Mouse (Mus musculus): ENCODE measurements around the gene Polrmt. TPM values are rescaled to one million over a fixed set of nuclear protein-coding genes. Genes with fewer than 3 reads are reported as not detected.

Polrmt gene
- polyA plus RNA-seq, 1 experiment from 2014 or later, result 30.1 TPM

GRCm38 (mm10) chr10:79735361-79735760, 11.0 kb downstream of the Polrmt start:
- ATAC-seq, result no peak
- Histone ChIP-seq H3K27ac (no peak overlapping the region), H3K27me3 (replicated peaks) (peaks cover 15% of the 10 kb centered on the region), H3K9me3 (replicated peaks) (peaks cover 19% of the 10 kb centered on the region; the same call in 1 of the 2 replicates), H3K36me3 (peaks cover 69% of the 10 kb centered on the region), H3K4me1 (no peaks in the 10 kb centered on the region), H3K9ac (no peak overlapping the region), H3K4me2 (peak overlapping the region; percentile 28), H3K4me3 (no peak overlapping the region; the same call in 1 of the 2 replicates)
- 47% methylated on average over 52 of the region's 52 CpGs for WGBS (ENCODE audit: insufficient replicate concordance)

- WGBS (ENCODE audit: insufficient replicate concordance), result 90% methylated on average over 15 of the region's 15 CpGs
- no peak overlapping the region for H3K27ac ChIP-seq
- peaks cover 54% of the 10 kb centered on the region for H3K36me3 ChIP-seq
Observed at GRCm38 (mm10) chr10:79733847-79734246, 12.5 kb downstream of the Polrmt start.

GRCm38 (mm10) chr10:79732500-79732899, 13.9 kb downstream of the Polrmt start:
- Histone ChIP-seq H3K27me3 (replicated peaks) (peaks cover 37% of the 10 kb centered on the region), H3K4me3 (no peak overlapping the region), H3K9ac (no peak overlapping the region), H3K9me3 (replicated peaks) (peaks cover 12% of the 10 kb centered on the region; the same call in 1 of the 2 replicates), H3K4me2 (no peak overlapping the region), H3K36me3 (peaks cover 40% of the 10 kb centered on the region), H3K27ac (no peak overlapping the region), H3K4me1 (no peaks in the 10 kb centered on the region)
- no peak for ATAC-seq
- WGBS (ENCODE audit: insufficient replicate concordance), result 67% methylated on average over 1 of the region's 1 CpGs

More at GRCm38 (mm10) chr10:79733847-79734246, 12.5 kb downstream of the Polrmt start:
- no peak overlapping the region for H3K4me3 ChIP-seq
- H3K4me1 ChIP-seq, result no peaks in the 10 kb centered on the region
- peaks cover 23% of the 10 kb centered on the region for H3K27me3 ChIP-seq (replicated peaks)
- ATAC-seq, result no peak
- peaks cover 11% of the 10 kb centered on the region; the same call in 1 of the 2 replicates for H3K9me3 ChIP-seq (replicated peaks)
- no peak overlapping the region for H3K9ac ChIP-seq
- H3K4me2 ChIP-seq, result no peak overlapping the region

- WGBS (ENCODE audit: insufficient replicate concordance), result 68% methylated on average over 13 of the region's 13 CpGs
- ATAC-seq, result no peak
- Histone ChIP-seq H3K4me1 (no peaks in the 10 kb centered on the region), H3K36me3 (peaks cover 10% of the 10 kb centered on the region), H3K9me3 (replicated peaks) (0 out of 2 replicates have a peak, but pooled peaks cover 6% of the 10 kb centered on the region), H3K27me3 (replicated peaks) (peaks cover 25% of the 10 kb centered on the region), H3K27ac (no peak overlapping the region), H3K9ac (no peak overlapping the region), H3K4me2 (no peak overlapping the region), H3K4me3 (no peak overlapping the region)
Observed at GRCm38 (mm10) chr10:79729357-79729965, 16.9 kb downstream of the Polrmt start.

- Histone ChIP-seq H3K4me2 (no peak overlapping the region), H3K36me3 (peaks cover 1% of the 10 kb centered on the region), H3K4me3 (no peak overlapping the region), H3K9me3 (replicated peaks) (0 out of 2 replicates have a peak, but pooled peaks cover 6% of the 10 kb centered on the region), H3K27me3 (replicated peaks) (peaks cover 32% of the 10 kb centered on the region), H3K9ac (no peak overlapping the region), H3K4me1 (no peaks in the 10 kb centered on the region), H3K27ac (no peak overlapping the region)
- WGBS (ENCODE audit: insufficient replicate concordance), result 58% methylated on average over 28 of the region's 28 CpGs
- ATAC-seq, result no peak
Observed at GRCm38 (mm10) chr10:79728323-79729249, 17.8 kb downstream of the Polrmt start.

GRCm38 (mm10) chr10:79726090-79726489, 20.3 kb downstream of the Polrmt start:
- Histone ChIP-seq H3K9ac (no peak overlapping the region), H3K36me3 (no peaks in the 10 kb centered on the region), H3K27me3 (replicated peaks) (peaks cover 56% of the 10 kb centered on the region), H3K4me1 (no peaks in the 10 kb centered on the region), H3K9me3 (replicated peaks) (0 out of 2 replicates have a peak, but pooled peaks cover 6% of the 10 kb centered on the region), H3K4me2 (no peak overlapping the region), H3K4me3 (no peak overlapping the region), H3K27ac (no peak overlapping the region)
- 29% methylated on average over 11 of the region's 11 CpGs for WGBS (ENCODE audit: insufficient replicate concordance)
- ATAC-seq, result peak; percentile 69; the same call in 1 of the 2 replicates

- Histone ChIP-seq H3K9me3 (replicated peaks) (0 out of 2 replicates have a peak, but pooled peaks cover 6% of the 10 kb centered on the region), H3K36me3 (no peaks in the 10 kb centered on the region), H3K4me1 (no peaks in the 10 kb centered on the region), H3K9ac (no peak overlapping the region), H3K4me3 (no peak overlapping the region), H3K4me2 (no peak overlapping the region), H3K27me3 (replicated peaks) (peaks cover 71% of the 10 kb centered on the region), H3K27ac (no peak overlapping the region)
- no peak for ATAC-seq
- 62% methylated on average over 7 of the region's 7 CpGs for WGBS (ENCODE audit: insufficient replicate concordance)
Observed at GRCm38 (mm10) chr10:79723692-79724091, 22.7 kb downstream of the Polrmt start.

GRCm38 (mm10) chr10:79723047-79723446, 23.3 kb downstream of the Polrmt start:
- Histone ChIP-seq H3K27ac (no peak overlapping the region), H3K9ac (no peak overlapping the region), H3K4me1 (no peaks in the 10 kb centered on the region), H3K36me3 (no peaks in the 10 kb centered on the region), H3K4me3 (no peak overlapping the region), H3K9me3 (replicated peaks) (0 out of 2 replicates have a peak, but pooled peaks cover 6% of the 10 kb centered on the region), H3K4me2 (no peak overlapping the region), H3K27me3 (replicated peaks) (peaks cover 71% of the 10 kb centered on the region)
- no peak for ATAC-seq
- WGBS (ENCODE audit: insufficient replicate concordance), result 57% methylated on average over 6 of the region's 6 CpGs

GRCm38 (mm10) chr10:79721089-79721488, 25.3 kb downstream of the Polrmt start:
- Histone ChIP-seq H3K9me3 (replicated peaks) (no peaks in the 10 kb centered on the region), H3K4me3 (no peak overlapping the region), H3K27ac (no peak overlapping the region), H3K9ac (no peak overlapping the region), H3K4me2 (no peak overlapping the region), H3K4me1 (peaks cover 18% of the 10 kb centered on the region), H3K27me3 (replicated peaks) (peaks cover 81% of the 10 kb centered on the region), H3K36me3 (no peaks in the 10 kb centered on the region)
- WGBS (ENCODE audit: insufficient replicate concordance), result 46% methylated on average over 5 of the region's 5 CpGs
- no peak for ATAC-seq

- Histone ChIP-seq H3K9me3 (replicated peaks) (no peaks in the 10 kb centered on the region), H3K4me2 (peak overlapping the region; percentile 86), H3K27ac (no peak overlapping the region), H3K27me3 (replicated peaks) (peaks cover 92% of the 10 kb centered on the region), H3K4me3 (peak overlapping the region; percentile 66; the same call in 1 of the 2 replicates), H3K36me3 (no peaks in the 10 kb centered on the region), H3K9ac (no peak overlapping the region), H3K4me1 (peaks cover 30% of the 10 kb centered on the region)
- 5% methylated on average over 43 of the region's 43 CpGs for WGBS (ENCODE audit: insufficient replicate concordance)
- ATAC-seq, result no peak
Observed at GRCm38 (mm10) chr10:79717640-79718357, 28.6 kb downstream of the Polrmt start.

GRCm38 (mm10) chr10:79716988-79717355, 29.4 kb downstream of the Polrmt start:
- Histone ChIP-seq H3K4me3 (peak overlapping the region; percentile 66), H3K4me2 (peak overlapping the region; percentile 86), H3K9ac (peak overlapping the region; percentile 41; the same call in 1 of the 2 replicates), H3K27me3 (replicated peaks) (peaks cover 84% of the 10 kb centered on the region), H3K27ac (no peak overlapping the region), H3K36me3 (peaks cover 3% of the 10 kb centered on the region), H3K9me3 (replicated peaks) (no peaks in the 10 kb centered on the region), H3K4me1 (peaks cover 39% of the 10 kb centered on the region)
- ATAC-seq, result no peak
- WGBS (ENCODE audit: insufficient replicate concordance), result 4% methylated on average over 44 of the region's 44 CpGs

Measured in liver, embryonic 12.5 days (tissue).